Mouse (Mus musculus): ENCODE results near the gene Ccdc157.

Gene Ccdc157

DNA sequence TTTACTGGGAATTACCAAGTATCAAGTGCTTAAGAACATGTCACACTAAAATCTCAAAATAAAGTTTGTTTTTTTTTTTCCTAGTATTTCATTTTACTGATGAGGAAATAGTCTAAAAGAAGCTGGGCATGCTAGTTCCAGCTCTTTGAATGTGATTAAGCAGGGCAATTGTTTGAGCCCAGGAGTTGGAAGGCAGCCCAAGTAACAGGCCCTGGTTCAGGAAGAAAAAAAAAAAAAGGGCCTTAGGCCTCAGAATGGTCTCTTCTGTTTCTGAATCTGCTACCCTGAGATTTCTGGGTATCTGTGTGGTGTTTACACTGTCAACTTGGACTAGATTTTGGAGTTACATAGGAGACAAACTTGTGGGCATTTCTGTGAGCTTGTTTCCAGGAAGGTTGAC, 23.4 kb upstream of the Ccdc157 start:
- in situ Hi-C loops (cut with MboI, MseI): no loop called here

DNA sequence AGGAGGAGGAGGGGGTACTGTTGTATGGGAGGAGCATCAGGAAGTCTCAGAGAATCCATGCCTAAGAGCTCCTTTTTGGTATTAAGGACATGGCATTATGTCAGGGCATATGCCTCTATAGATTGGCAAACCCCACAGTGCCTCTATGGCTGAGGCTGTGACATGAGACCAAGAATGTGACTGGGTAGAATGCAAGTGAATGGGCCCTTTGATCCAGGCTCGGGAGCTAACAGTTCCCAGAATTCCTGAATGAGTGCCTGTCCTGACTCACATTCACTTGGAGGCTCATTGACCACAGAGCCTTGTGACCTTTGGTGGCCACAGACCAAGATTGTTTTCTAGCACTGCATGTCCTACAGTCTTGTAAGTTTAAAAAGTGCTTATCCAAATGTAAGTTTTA, 22.0 kb upstream of the Ccdc157 start:
- in situ Hi-C loops (cut with MboI, MseI): no loop called here

DNA sequence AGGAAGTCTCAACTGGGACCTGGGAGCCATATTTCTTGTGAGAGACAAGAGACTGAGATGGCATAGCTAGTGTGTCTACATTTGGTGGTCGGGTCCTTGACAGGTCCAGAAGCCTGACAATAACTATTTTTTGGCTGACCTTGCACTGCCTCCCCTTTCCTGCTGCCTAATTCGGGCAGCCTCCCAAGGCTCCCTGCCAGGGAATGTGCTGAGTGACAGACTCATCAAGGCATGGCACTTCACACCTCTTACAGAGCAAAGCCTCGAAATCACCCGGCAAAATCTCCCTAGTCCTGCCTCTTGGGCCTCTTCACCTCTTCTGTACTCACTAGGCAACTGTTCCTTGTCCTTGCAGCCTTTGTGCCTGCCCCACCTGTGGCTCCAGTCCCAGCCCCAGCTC, 17.6 kb upstream of the Ccdc157 start:
- in situ Hi-C loops (cut with MboI, MseI): loop anchor here (5.0 kb wide), 1 partner anchor 35 kb away; no protein-coding TSS in a partner anchor

DNA sequence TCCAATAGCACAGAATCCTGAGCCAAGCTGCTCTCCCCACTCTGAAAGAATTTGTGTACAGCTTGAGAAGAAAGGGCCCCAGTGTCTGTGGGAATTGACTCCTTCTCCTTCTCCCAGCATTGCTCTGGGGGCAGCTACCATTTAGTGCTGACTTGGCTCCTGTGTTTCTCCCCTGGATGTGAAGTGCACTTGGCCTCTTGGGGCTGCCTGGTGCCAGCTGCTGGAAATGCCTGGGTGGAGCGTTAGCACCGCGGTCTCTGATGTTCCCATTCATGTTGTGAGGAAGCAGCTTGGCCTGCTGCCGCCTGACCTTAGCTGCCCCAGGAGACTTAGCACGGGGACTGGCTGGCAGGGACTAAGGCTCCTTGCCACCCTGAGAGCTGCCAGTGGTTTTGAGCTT, 14.5 kb upstream of the Ccdc157 start:
- in situ Hi-C loops (cut with MboI, MseI): no loop called here

DNA sequence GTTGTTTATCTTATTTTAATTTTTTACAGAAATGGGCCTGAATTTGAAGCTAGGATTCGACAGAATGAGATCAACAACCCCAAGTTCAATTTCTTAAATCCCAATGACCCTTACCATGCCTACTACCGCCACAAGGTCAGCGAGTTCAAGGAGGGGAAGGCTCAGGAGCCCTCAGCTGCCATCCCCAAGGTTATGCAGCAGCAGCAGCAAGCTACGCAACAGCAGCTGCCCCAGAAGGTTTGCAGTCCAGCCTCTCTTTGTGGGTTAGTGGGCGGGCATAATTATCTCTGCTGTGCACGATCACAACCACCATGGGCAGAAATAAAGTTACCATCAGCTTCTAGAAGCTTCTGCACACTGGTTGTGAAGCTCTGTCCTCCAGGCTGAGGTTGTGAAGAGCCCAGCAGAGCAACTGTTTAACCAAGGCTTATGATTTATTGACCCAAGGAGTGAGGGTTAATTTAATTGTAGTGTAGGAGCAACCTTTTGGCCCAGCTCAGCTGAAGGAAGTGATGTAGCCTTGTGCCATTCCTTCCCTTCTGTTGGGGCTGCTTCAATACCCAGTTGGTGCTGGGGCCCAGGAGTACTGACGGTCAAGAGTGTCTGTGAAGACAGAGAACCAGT, 6.5 kb upstream of the Ccdc157 start:
- in situ Hi-C loops (cut with MboI, MseI): no loop called here

DNA sequence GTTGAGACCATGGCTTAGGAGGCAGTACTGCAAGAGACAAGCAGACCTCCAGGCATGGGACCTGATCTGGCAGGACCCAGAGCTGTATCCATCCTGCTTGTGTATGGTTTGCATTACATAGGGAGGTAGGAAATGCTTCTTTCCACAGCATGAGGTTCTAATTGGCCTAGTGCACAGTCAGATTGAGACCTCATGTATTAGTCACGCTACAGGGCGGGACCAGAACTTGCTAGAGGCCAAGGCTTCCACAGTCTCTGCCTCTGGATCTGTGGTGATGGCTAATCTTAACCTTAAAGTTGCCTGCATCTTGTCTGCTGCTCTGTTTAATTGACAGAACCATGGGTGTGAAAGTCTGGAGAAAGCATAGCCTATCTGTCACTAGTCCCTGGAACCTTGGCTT, 4.6 kb upstream of the Ccdc157 start:
- in situ Hi-C loops (cut with MboI, MseI): no loop called here

DNA sequence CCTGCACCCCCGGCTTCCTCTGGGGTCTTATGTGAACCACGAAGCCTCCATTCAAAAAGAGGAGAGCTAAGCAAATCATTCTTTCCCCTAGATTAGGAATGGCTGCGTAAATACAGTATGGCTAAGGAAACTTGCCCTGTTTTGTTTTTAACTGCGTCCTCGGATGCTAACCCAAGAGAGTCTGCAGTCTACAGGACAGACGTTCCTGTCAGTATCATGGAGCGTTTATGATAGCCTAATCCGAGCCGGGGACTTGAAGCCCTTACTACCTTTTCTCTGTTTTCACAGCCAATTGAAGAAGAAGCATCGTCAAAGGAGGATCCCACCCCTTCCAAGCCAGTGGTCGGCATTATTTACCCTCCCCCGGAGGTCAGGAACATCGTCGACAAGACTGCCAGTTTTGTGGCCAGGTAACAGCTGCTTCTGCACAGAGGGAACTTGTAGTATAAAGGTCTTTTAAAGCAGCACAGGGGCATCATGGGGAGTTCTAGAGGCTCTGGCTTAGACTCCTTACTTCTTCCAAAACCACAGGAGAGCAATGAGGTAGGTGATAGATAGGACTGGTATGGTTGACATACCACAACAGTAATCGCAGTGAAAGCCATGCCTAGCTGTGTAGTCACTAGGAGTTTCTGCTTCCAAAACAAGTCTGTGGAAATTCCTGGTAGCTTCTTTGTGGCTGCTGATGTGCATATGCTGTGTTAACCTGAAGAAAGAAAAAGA, 826 bp upstream of the Ccdc157 start:
- in situ Hi-C loops (cut with MboI, MseI): no loop called here

DNA sequence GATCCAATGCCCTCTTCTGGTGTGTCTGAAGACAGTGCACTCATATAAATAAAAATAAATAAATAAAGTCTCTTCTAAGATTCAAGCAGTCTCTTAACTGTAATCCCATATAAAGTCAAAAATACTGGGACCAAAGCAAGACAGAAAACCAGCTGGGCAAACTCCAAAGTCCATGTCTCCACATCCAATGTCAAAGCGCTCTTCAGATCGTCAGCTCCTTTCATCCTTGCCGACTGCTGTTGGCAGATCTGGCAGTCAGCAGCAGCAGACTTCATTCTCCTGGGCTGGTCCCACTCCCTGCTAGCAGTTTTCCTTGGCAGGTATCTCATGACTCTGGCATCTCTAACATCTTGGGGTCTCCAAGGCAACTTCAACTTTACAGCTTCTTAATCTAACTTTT, 1.4 kb downstream of the Ccdc157 start:
- in situ Hi-C loops (cut with MboI, MseI): no loop called here

DNA sequence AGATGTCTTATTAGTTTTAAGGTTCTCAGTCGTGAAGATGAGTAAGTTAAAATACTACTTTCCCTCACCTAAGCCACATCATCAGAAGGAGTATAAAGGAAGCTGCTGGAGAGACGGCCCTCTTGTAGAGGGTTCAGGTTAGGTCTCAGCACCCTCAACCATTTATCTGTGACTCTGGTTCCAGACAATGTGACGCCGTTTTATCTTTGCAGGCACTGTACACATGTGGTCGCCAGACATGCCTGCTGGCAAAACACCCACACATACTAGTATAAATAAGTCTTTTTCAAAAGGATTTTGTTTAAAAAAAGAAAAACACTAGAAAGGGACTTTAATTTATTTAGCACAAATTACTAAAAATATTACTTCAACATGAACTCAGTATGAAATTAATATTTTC, 4.5 kb downstream of the Ccdc157 start:
- in situ Hi-C loops (cut with MboI, MseI): no loop called here

DNA sequence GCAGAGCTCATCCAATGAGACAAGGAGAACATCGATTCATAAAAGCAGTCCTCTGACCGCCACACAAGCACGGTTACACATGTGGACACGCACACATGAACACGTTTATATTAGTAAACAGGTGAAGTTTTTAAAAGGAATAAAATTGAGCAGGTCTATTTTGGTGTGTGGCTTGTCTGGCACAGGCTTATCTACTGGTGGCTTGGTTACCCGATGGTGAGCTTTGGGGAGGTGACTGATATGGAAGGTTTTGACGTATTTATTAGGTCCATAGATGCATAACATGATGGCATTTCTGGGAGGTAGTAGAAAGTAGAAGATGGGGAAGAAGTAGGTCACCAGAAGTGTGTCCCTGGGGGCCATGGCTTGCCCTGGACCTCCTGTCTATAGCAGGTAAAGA, 6.4 kb downstream of the Ccdc157 start:
- in situ Hi-C loops (cut with MboI, MseI): no loop called here

DNA sequence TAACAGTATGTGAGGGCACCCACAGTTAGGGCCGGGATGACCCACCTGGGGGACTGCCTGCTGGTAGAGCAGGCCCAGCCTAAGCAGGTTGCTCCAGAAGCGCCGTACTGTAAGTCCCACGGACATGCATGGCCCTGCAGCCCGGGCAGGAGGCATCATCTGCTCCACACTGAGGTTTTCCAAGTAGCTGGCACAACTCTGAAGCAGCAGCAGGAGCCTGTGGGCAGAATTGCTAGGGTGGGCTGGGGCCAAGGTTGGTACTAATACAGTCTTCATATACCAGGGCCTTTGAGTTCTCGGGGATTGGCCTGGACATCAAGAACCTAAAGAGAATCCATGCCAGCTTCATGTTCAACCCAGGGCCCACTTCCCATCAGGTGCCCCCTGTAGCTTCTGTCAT, 10.2 kb downstream of the Ccdc157 start:
- in situ Hi-C loops (cut with MboI, MseI): no loop called here

DNA sequence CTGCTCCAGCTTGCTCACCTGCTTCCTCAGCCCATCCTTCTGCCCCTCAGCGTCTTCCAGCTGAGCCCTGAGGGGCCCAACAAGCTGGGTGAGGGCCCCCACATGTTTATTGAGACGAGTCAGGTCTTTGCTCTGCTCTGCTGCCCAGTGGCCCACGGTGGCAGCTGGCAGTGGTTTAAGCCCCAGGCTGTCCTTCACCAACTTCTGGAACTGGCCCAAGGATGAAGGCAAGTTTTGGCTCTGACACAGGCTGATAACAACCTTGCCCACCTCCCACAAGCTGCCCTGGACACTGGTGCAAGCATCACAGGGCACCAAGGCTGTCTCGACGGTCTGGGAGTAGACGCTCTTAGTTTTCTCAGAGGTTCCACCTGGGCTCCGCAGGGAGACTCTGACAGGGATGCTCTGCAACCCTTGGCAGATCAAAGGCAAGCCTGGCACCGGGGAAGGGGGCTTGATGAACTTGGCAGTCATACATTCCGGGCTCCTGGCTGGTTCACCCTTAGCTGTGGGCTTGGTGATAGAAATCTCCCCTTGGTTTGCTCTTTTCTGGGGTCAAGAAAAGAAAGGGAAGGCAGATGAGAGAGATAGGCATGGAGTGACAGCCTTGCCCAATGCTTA, 11.4 kb downstream of the Ccdc157 start:
- in situ Hi-C loops (cut with MboI, MseI): no loop called here

DNA sequence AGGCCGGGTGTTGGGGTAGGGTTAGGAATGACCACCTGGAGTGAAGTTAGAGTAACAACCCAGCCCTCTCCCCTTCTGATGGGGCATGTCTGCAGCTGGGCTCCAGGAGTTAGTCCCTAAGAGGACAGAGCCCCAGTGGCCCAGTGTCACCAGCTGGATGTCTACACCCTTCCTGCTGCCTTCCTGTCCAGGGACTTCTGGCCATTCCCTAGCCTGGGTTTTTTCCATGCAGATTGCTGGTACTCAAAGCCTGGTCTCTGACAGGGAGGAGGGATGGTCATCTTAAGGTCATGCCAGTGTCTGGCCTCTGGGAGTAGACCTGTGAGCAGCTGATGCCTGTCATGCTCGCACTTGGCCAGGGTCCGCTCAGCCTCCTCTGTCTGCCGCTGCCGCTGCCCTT, 12.0 kb downstream of the Ccdc157 start:
- in situ Hi-C loops (cut with MboI, MseI): no loop called here

DNA sequence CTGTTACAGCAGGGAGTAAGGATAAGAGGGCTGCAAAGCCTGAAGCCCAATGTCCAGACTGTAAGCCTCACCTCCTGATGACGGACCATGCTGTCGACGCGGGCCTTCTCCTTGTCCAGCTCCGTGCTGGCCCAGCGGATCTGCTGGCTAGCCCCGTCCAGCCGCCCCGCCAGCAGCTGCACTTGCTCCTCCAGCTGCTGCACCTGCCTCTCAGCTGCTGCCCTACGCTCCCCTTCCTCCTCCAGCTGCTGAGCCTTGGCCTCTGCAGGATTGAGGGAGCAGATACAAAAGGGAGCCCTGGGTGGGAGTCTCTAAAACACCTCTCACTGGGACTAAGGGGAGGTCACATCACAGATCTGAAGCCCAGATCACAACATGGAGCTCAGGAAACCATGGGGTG, 13.0 kb downstream of the Ccdc157 start:
- in situ Hi-C loops (cut with MboI, MseI): no loop called here

DNA sequence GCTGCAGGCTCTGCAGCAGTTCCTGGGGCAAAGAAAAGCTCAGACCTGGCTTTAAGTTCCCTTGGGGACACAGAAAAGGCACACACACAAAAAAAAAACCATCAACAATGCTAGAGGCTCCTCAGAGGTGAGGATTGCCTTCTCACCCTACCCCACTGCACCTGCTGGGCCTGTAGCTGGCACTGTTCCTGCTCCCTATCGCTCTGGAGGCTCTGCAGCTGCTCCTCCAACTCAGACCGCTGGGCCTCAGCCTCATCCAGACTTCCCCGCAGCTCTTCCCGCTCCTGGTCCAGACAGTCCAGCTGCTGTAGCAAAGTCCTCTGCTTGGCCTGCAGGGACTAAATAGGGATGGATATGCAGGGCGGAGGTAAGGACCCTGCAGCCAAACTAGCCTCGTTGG, 13.7 kb downstream of the Ccdc157 start:
- in situ Hi-C loops (cut with MboI, MseI): no loop called here

DNA sequence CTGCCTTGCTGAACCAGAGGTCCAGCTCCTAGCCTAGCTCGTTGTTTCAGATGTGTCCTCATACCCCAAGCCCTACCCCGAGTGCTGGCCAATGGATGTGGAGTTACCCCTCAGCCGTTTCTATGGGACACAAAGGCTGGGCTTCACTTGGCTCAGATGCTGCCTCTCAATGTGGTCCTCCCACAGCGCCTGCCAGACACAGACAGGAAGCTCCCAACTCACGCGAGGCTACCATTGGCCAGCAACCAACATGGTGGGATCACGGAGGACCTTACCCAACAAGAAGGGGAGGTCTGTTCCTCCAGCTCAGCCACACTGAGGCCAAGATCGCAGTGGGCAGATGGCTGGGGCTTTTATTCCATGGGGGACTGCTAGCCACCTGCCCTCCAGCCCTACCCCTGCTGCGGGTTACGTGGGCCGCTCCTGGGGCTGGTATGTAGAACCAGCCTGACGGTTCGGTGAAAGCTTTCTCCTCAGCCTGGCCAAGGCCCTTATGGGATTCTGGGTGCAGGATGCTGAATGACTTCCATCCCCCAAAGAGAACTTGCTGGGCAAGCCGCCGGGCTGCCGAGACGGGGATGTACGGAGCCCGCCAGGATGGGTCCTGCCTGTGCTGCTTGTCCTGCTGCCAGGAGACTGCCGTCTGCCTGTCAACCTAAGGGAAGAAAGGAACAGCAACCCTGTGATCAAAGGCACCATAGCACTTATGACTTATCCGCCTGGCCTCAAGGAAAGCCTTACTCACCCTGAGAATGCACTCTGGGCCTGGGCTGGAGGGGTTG, 16.6 kb downstream of the Ccdc157 start:
- in situ Hi-C loops (cut with MboI, MseI): no loop called here

DNA sequence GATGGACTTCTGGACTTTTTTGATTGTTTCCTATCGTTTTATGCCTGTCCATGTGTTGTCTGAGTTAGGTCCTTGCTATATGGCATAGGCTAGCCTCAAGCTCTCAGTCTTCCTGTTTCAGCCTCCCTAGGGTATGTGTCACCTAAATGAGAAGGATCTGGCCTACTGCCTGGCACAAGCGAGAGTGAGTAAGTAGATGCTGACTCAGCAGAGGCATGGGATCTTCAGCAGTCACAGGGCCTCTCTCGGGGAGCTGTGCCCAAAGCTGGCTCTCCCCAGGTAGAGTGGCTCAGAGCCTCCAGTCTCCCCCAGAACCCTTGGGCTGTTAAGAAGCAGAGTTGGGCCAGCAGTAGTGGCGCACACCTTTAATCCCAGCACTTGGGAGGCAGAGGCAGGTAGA, 17.7 kb downstream of the Ccdc157 start:
- in situ Hi-C loops (cut with MboI, MseI): no loop called here

DNA sequence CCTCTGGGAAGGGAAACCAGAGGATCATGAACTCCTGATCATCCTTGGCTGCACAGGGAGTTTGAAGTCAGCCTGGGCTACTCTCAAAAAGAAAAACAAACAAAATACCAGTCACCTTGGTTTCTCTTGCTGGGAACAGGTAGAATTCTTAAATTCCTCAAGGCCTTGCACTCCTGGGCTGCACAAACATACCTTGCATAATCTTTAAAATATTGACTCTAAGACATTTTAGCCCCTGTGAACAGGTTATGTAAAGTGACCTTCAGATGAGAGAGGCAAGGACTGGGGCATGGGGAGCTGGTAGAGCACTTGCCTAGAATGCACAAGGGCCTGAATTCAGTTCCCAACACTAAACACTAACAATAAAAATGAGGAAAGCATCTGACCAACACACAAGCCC, 18.6 kb downstream of the Ccdc157 start:
- in situ Hi-C loops (cut with MboI, MseI): no loop called here

DNA sequence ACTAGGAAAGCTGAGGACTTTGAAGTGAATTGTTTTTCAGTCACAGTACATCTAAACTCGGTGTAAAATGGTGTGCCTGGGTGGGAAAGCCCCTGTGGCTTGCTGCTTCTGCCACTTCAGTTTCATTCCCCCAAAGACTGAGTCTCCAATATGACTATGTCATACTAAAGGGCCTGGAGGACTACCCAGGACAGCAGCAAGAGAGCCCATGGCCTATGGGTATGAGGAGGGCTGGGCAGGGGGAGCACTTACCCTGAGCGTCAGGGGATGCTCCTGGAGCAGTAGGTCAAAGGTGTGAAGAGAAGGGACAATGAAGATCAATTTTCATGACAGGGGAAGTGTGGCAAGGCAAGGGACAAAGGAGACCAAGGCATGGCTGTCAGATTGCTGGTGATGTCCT, 21.1 kb downstream of the Ccdc157 start:
- in situ Hi-C loops (cut with MboI, MseI): no loop called here

DNA sequence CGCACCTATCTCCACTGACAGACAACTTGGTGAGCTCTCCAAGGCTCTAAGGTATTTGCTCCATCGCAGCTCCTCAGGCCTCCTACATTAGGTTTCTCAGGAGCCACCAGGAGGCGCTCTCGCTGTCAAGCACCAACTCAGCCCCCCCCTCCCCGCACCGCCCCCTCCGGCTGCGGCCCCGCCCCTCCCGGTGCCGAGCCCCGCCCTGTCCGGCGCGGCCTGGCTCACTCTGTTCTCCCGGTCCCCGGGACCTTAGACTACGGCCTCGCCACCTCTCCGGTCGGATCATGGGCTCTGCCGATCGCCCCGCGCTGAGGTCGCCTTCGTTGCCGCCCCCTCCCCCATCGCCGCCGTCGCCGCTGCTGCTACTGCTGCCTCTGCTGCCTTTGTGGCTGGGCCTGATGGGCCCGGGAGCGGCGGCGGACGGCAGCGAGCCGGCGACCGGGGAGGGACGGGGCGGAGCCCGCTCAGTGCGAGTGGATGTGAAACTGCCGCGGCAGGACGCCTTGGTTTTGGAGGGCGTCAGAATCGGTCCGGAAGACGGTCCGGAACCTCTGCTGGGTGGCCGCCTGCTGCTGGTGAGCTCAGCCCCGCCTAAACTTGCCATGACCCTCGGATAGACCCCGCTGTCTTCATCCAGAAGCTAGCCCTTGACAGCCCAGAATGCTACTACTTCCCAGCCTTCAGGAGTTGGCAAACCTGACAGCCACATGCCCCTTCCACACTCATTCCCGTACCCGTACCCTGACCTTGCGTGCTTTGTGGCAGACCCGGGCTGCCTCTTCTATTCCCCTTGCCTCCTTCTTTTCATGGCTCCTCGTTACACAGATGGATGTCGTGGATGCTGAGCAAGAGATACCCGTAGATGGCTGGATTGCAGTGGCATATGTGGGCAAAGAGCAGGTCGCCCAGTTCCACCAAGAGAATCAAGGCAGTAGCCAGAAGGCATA, 24.8 kb downstream of the Ccdc157 start, which contains the start of gene Rnf215:
TSS of gene Rnf215 (plus strand) at position 217 of the 950 bp plus-strand sequence.
- in situ Hi-C loops (cut with MboI, MseI): no loop called here

DNA sequence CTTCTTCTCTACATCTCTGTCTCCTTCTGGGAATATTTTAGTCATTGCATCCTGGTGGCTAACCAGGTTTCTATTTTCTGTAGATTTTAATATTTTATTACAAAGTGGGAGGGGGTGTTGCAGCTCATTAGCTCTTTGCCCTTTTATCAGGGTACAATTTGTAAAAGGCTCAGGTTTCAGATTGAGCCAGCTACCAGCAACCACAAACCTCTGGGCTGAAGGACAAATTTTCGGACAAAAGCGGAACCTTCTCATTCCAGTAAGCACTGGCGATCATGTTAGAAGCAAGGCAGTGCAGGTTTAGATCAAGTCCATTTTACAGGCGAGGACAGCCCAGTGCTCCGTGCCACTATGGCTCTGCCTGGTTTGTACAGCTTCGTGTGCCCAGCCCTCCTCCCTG, 25.7 kb downstream of the Ccdc157 start:
- in situ Hi-C loops (cut with MboI, MseI): no loop called here

Data from T-helper 2 cell (primary cell).